Mouse (Mus musculus): Measurements from ENCODE around the gene Fbxw21.

GRCm38 (mm10) chr9:109092799-109093198 lies 69.0 kb downstream of the Fbxw21 start:
- TF ChIP-seq UBTF (IDR thresholded peaks at IDR 0.05; ENCODE audit: low read depth, low read length), result no peak
- TF ChIP-seq USF1 (IDR thresholded peaks at IDR 0.05; ENCODE audit: low read depth, low read length), result no peak

Measured in CH12.LX (cell line).